Mouse (Mus musculus) olfactory bulb, adult 2 months (tissue): ENCODE data around the gene Begain.

Source experiments
- CTCF ChIP-seq: fragments of 200-500 bp; IDR thresholded peaks from 2 replicates; pipeline ENCODE4 v1.5.1; 2012; ENCODE audit warnings: low read depth, mild to moderate bottlenecking, low read length, moderate library complexity; ENCODE audit not compliant: insufficient read depth
- POLR2A ChIP-seq: fragments of 200-500 bp; IDR thresholded peaks from 2 replicates; pipeline ENCODE4 v1.6.1; 2012; ENCODE audit warnings: mild to moderate bottlenecking, low read depth, low read length, moderate library complexity; ENCODE audit not compliant: insufficient read depth

DNA sequence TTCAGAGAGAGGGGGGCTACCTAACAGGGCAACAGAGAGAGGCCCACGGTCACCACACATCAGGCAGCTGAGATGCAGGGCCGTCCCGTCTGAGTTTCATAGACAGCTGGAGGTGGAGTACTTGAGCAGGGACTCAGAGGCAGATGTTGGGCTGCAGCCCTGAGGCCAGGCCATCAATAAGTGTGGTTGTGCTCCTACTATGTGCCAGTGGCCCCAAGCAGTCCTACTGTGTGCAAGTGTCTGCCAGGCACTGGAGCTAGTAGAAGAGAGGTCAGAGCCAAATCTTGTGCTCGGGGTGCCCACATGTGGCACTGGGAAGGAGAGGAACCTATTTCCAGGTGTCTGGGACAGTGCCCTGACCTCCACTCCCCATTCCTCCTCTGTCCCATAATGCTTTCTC lies 18.1 kb downstream of the Begain start:
- TF ChIP-seq POLR2A (no peak), CTCF (no peak)
